Mouse (Mus musculus) MEL (cell line): Measurements from ENCODE around the gene Slc30a4.

Experiments used
- CHD2 ChIP-seq: IDR thresholded peaks from 2 replicates; pipeline ENCODE4 v1.6.1; 2011; ENCODE audit warnings: low read length, improper control_type of control experiment
- CTCF ChIP-seq, 3 experiments: IDR thresholded peaks in 2 of 3; conservative IDR thresholded peaks in 1 of 3; 2 replicates each; pipeline ENCODE4 v1.5.1; 2011 to 2012; ENCODE audit warnings: low read length in 3 of 3, low read depth in 2 of 3, mild to moderate bottlenecking in 2 of 3, improper control_type of control experiment in 1 of 3, inconsistent platforms in 1 of 3, mixed read lengths in 1 of 3, moderate library complexity in 1 of 3; ENCODE audit not compliant: control insufficient read depth in 1 of 3, insufficient read depth in 1 of 3, poor library complexity in 1 of 3, severe bottlenecking in 1 of 3
- EP300 ChIP-seq, 2 experiments: IDR thresholded peaks; 2 replicates each; pipeline ENCODE4 v1.6.1; 2011; ENCODE audit warnings: improper control_type of control experiment in 2 of 2, low read length in 2 of 2, low read depth in 1 of 2, mild to moderate bottlenecking in 1 of 2
- HCFC1 ChIP-seq: IDR thresholded peaks from 2 replicates; pipeline ENCODE4 v1.6.1; 2012; ENCODE audit warnings: low read depth, mild to moderate bottlenecking, inconsistent platforms, low read length, improper control_type of control experiment, moderate library complexity
- JUND ChIP-seq: IDR thresholded peaks from 2 replicates; pipeline ENCODE4 v1.6.1; 2011; ENCODE audit warnings: low read depth, mild to moderate bottlenecking, improper control_type of control experiment, low read length
- MAX ChIP-seq: IDR thresholded peaks from 2 replicates; pipeline ENCODE4 v1.6.1; 2011; ENCODE audit warnings: low read length, improper control_type of control experiment
- MAZ ChIP-seq: IDR thresholded peaks from 2 replicates; pipeline ENCODE4 v1.6.1; 2012; ENCODE audit warnings: low read depth, mild to moderate bottlenecking, inconsistent platforms, low read length, improper control_type of control experiment
- POLR2A ChIP-seq, 2 experiments: IDR thresholded peaks; 2 replicates each; pipeline ENCODE4 v1.6.1; 2011 to 2012; ENCODE audit warnings: low read length in 2 of 2, mild to moderate bottlenecking in 2 of 2, control low read depth in 1 of 2, improper control_type of control experiment in 1 of 2, low read depth in 1 of 2, moderate library complexity in 1 of 2; ENCODE audit not compliant: control insufficient read depth in 1 of 2, insufficient read depth in 1 of 2, poor library complexity in 1 of 2
- TCF12 ChIP-seq: IDR thresholded peaks from 2 replicates; pipeline ENCODE4 v1.6.1; 2014; ENCODE audit warnings: low read depth, mild to moderate bottlenecking, inconsistent platforms, low read length, improper control_type of control experiment, moderate library complexity

DNA sequence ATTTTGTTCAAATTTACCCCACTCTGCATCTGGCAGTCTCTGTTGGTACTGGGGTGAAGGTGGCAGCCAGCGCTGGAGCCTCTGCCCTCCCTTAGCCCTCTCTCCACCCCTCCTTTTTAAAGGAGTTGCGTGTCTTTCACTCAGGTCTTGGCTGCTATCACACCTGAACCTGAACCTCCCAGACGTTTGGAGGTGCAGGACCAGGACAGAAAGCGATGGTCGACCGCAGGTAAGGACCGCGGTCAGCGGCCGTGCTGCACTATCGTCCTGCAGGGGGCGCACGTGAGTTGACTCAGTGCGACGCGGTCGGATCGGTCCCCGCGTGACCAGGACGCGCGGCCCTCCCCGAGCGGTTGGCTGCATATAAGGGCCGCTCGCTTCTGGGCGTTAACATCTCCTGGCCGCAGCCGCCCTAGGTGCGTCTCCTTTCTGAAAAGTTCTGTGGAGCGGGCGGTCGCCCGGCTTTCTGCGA lies 64.9 kb downstream of the Slc30a4 start:
- peak in 2 of 3 experiments; percentile 13 to 42; a peak in 4 of 6 replicates for TF ChIP-seq CTCF (IDR thresholded peaks at IDR 0.05 in 2 of 3, conservative IDR thresholded peaks at IDR 0.05 in 1 of 3; ENCODE audit: control insufficient read depth in 1 of 3, insufficient read depth in 1 of 3, low read depth in 2 of 3, low read length in 3 of 3, poor library complexity in 1 of 3, severe bottlenecking in 1 of 3)
- no peak for TF ChIP-seq CHD2
- no peak for TF ChIP-seq POLR2A (IDR thresholded peaks at IDR 0.05; ENCODE audit: control insufficient read depth in 1 of 2, insufficient read depth in 1 of 2, low read depth in 1 of 2, low read length in 2 of 2, poor library complexity in 1 of 2)
- TF ChIP-seq HCFC1, result no peak
- TF ChIP-seq EP300 (IDR thresholded peaks at IDR 0.05; ENCODE audit: low read depth in 1 of 2, low read length in 2 of 2), result no peak
- no peak for TF ChIP-seq MAX
- TF ChIP-seq MAZ, result no peak
- TF ChIP-seq JUND, result no peak
- TF ChIP-seq TCF12, result no peak
